Mouse (Mus musculus) gastrocnemius, postnatal 25 days (tissue): ENCODE results near the gene Rimbp2. TPM values are rescaled to one million over a fixed set of nuclear protein-coding genes. Genes with fewer than 3 reads are reported as not detected.
"Not testable (repeated sequence)": the region's sequence is repeated elsewhere in the genome, so short reads cannot be mapped to it uniquely, and the experiment has no call there.

Experiments
- DNase-seq: peaks from one replicate; pipeline ENCODE4 v3.0.0; 2022
- total RNA-seq, 2 experiments: library from RNA; stranded (reverse); gene quantifications; 1 replicate in 1 of 2; 2 replicates in 1 of 2; pipeline ENCODE4 v1.2.3; 2021

Rimbp2 gene
- total RNA-seq, 2 experiments from 2014 or later, result not detected

DNA sequence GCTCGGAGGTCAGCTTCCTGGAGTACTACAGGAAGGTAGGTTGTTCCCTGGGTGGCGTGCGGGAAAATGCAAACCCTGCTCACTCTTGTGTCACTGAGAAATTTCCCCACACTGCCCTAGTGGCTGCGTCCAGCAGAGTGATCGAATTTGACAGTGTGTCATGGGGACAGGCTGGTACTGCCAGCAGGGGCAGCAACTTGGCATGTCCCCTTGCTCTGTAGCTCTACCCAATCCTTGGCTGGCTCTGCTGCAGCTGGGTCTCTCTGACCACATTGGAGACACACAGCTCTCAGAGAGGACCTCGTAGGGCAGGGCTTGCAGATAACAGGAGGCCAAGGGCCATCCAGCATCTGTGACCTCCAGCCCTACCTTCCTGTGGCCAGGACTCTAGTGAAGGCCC lies 208.9 kb downstream of the Rimbp2 start:
- no peak for DNase-seq

GRCm38 (mm10) chr5:128739838-128740171 lies 213.5 kb downstream of the Rimbp2 start:
- no peak for DNase-seq

DNA sequence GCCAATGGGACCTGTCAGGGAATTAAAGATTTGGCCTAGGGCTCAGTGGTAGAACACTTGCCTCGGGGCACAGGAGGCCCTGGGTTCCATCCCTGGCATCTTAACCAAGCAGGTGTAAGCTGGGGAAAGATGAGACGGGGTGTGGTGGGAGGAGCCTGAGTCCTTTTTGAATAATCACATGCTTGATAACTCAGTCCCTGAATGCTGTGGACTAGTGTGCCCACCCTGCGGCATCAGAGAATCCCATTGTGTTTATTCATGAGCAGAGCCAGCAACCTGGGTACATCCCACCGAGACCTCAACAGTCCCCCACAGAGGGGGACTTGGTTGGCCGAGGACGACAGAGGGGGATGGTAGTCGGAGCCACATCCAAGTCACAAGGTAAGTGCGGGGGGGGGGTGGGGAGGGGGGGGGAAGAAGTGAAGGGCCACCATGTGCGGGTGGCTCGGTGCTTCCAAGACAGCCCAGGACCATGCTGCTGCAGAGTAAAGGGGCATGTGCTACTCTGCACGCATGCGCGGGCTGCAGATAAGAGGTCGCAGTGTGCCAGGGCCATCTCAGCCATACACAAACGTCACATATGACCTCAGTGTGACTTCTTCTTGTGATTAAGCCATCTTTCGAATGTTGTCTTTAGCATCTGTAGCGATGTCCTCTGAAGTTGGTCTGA lies 214.0 kb downstream of the Rimbp2 start:
- no peak for DNase-seq

DNA sequence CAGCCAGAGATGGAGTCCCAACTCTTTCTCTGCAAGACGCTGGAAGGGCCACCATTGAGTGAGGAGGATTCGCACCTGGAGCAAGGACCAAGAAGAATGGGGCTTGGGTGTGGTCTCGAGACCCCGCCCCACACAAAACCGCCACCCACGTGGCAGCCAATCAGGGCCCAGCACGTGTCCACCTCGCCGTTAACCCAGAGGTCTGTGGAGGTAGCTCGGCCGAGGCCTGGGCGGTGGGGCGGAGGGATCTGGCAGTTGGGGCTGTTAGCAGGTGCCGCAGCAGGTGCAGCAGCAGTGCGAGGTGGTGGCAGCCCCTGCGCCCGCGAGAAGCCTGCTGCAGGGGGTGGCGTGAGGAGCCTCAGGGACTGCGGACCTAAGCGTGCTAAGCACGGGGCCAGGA lies 217.4 kb downstream of the Rimbp2 start:
- no peak for DNase-seq

DNA sequence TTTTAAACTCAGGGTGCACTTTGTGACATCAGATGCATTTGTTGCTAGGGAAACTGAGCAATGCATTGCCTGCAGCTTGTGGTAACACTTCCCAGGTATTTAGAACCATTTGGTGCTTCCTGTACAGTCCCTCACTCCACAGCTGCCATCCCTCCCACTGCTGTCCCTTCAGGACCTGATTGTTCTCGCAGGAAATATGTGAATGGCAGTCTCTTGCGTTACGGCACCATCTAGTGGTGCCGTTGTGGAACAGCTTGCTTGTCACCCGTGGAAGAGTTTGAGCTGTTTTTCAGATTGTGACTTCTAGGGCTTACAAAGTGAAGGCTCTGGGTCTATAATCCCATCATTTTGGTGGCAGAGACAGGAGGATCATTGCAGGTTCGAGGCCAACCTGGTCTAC lies 219.3 kb downstream of the Rimbp2 start:
- no peak for DNase-seq

- no peak for DNase-seq
Observed at GRCm38 (mm10) chr5:128732416-128733014, 220.8 kb downstream of the Rimbp2 start.

GRCm38 (mm10) chr5:128730634-128731033 lies 222.7 kb downstream of the Rimbp2 start:
- no peak for DNase-seq

GRCm38 (mm10) chr5:128729341-128729740 lies 223.9 kb downstream of the Rimbp2 start:
- DNase-seq, result no peak

DNA sequence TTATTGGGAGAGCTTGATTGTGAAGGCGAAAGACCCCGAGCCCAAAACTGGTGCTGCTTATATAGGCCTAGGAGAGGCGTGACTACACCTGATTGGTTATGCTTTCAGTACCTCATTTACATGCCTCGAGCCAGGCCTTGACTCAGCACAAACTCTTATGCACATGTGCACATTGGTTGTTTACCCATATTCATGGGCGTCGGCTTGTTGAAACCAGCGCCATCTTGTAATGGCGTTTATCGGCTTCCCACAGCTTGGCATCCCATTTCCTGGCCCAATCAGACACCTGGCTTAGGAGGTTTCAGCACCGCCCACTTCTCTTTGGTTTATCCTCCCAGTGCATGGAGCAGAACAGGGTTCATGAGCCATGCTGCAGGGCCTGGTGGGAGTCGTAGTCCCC lies 232.8 kb downstream of the Rimbp2 start:
- not testable (repeated sequence) for DNase-seq

DNA sequence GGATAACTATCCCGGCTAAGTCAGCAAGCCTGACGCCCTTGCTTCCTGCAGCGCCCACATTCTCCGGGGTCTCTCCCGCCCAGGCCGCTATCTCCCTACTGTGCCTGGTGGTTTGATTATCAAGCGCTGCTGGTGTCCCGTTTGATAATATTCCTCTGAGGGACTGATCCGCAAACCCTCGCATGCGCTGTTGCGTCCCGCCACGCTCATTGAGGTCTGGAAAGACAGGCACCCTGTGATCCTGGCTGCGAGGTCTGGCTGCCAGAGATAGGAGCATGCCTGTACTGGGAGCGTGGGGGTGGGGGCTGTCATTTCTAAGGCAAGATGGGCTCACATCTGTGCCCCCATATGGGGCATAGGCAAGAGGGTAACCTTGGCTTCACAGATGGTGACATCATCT lies 238.1 kb downstream of the Rimbp2 start:
- no peak for DNase-seq

GRCm38 (mm10) chr5:128711847-128712246 lies 241.4 kb downstream of the Rimbp2 start:
- no peak for DNase-seq

GRCm38 (mm10) chr5:128710596-128710995 lies 242.7 kb downstream of the Rimbp2 start:
- no peak for DNase-seq

DNA sequence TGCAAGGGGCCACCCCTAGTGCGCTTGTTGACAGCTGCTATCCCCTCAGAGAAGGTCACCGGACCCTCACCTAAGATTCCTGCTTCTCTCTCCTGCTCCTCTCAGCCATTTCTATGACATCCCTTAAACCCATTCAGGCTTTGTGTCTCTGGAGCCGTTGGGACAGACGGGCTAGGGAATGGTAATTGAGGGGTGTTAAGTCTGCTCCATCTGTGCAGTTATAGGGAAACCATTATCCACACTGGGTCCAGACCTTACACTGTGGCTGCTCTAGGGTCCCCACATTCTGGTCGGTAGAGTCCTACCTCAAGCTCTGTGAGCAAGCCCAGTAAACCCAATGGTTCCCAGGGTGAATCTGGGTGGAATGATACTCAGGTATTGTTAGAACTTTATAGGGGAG lies 244.4 kb downstream of the Rimbp2 start:
- no peak for DNase-seq

Other genes starting within 250 kb of the Rimbp2 start
- gene Stx2, start 55.1 kb upstream of the Rimbp2 start, total RNA-seq, result 1 to 10 TPM; 7.8 to 8.8 TPM
- 10 to 100 TPM; 64.7 to 81.1 TPM for gene Ran, start 66.6 kb upstream of the Rimbp2 start, total RNA-seq
- gene Adgrd1, start 143.3 kb upstream of the Rimbp2 start, total RNA-seq, result 1 to 10 TPM; 4.9 to 6.6 TPM